Mouse (Mus musculus) urinary bladder, postnatal 36 days (tissue): ENCODE measurements around the gene Pigv.

Experiments used
- DNase-seq, 2 experiments: peaks; one replicate each; pipeline ENCODE4 v3.0.0; 2022; ENCODE audit warnings: low spot score in 2 of 2, mixed read lengths in 1 of 2

Gene Pigv

GRCm38 (mm10) chr4:133613867-133614266 lies 58.6 kb downstream of the Pigv start:
- no peak for DNase-seq

- no peak for DNase-seq
Measured at GRCm38 (mm10) chr4:133613026-133613425, 59.4 kb downstream of the Pigv start.

- no peak for DNase-seq
Measured at GRCm38 (mm10) chr4:133612416-133612815, 60.0 kb downstream of the Pigv start.

GRCm38 (mm10) chr4:133611815-133612214 lies 60.6 kb downstream of the Pigv start:
- no peak for DNase-seq
